ENCODE assay signal across 11 mouse cellular contexts in genomic region chr2:173977236-173978053, GRCm38 (mm10).
A peak's percentile ranks its signal among the peaks of the same experiment; 100 is the strongest.
DNase-seq lines count a peak whose midpoint lies in the region; ATAC-seq and TF ChIP-seq lines count a peak whose summit lies in the region.
"Had no signal": no experiment of that assay in that cellular context is flagged by ENCODE, and none has a peak within 500 bp of the region (broad histone marks: within the 10 kb centered on the region; RNA-seq: fewer than 3 reads in every experiment).

No protein-coding gene starts in this region.

- peaks cover 13% of the 10 kb centered on the region for H3K4me1 ChIP-seq in liver, adult 2 months (ENCODE audit: control insufficient read depth, insufficient read depth, low read length)
- no peaks in the 10 kb centered on the region for H3K4me1 ChIP-seq in embryonic facial prominence, embryonic 11.5 days (ENCODE audit: control insufficient read depth, insufficient read depth, low read length)
- H3K4me1 ChIP-seq in small intestine, adult 2 months (ENCODE audit: control insufficient read depth, insufficient read depth, insufficient read length, low read length): peaks cover 27% of the 10 kb centered on the region; the same call in 1 of the 2 replicates

- DNase-seq in liver, adult 2 months (ENCODE audit: extremely low read depth, low read depth, low spot score): peak; percentile 82
- no peak for DNase-seq in liver
- DNase-seq in embryonic facial prominence, embryonic 11.5 days (ENCODE audit: low spot score): peak; percentile 52
- DNase-seq in kidney, postnatal 36 days: peak; percentile 45 to 67
- no peak for DNase-seq in right cerebral cortex, postnatal 25 days
- DNase-seq: adrenal gland, postnatal 14 days; cerebellum, adult 18-20 months had no signal

- TF ChIP-seq CTCF in liver, adult 2 months (IDR thresholded peaks at IDR 0.05; ENCODE audit: low read depth, low read length): no peak
- TF ChIP-seq CTCF in small intestine, adult 2 months (IDR thresholded peaks at IDR 0.05; ENCODE audit: extremely low read depth, insufficient read length, insufficient replicate concordance, low read depth, low read length): no peak

- peak overlapping the region; percentile 5 for H3K9ac ChIP-seq in liver, adult 2 months (ENCODE audit: low read depth, low read length)
- no peak overlapping the region for H3K9ac ChIP-seq in embryonic facial prominence, embryonic 11.5 days (replicated peaks; ENCODE audit: low read length)
- H3K9ac ChIP-seq: liver, embryonic 14.5 days had no signal

- 34% methylated on average over 12 of the region's 12 CpGs for WGBS in liver, adult 2 months
- WGBS in embryonic facial prominence, embryonic 11.5 days: 17% methylated on average over 12 of the region's 12 CpGs
- 21% methylated on average over 12 of the region's 12 CpGs for WGBS in small intestine, adult 2 months

- H3K27ac ChIP-seq in liver, adult 2 months (replicated peaks; ENCODE audit: insufficient read depth, low read depth, low read length): peak overlapping the region; percentile 86
- no peak overlapping the region for H3K27ac ChIP-seq in embryonic facial prominence, embryonic 11.5 days (replicated peaks; ENCODE audit: low read depth, low read length)
- H3K27ac ChIP-seq in small intestine, adult 2 months (ENCODE audit: insufficient read depth, low read depth, low read length): peak overlapping the region; percentile 88
- H3K27ac ChIP-seq: liver, embryonic 14.5 days had no signal

- H3K79me2 ChIP-seq in liver, adult 2 months (ENCODE audit: control insufficient read depth, insufficient read depth, low read length): no peaks in the 10 kb centered on the region

- H3K27me3 ChIP-seq in liver, adult 2 months (ENCODE audit: control insufficient read depth, insufficient read depth, low read length): no peaks in the 10 kb centered on the region
- no peaks in the 10 kb centered on the region for H3K27me3 ChIP-seq in embryonic facial prominence, embryonic 11.5 days (ENCODE audit: control insufficient read depth, insufficient read depth, low read length)
- H3K27me3 ChIP-seq in small intestine, adult 2 months (ENCODE audit: control insufficient read depth, insufficient read depth, low read length): no peaks in the 10 kb centered on the region

- ATAC-seq in embryonic facial prominence, embryonic 11.5 days (replicated peaks; ENCODE audit: insufficient number of reproducible peaks, low FRiP score, low TSS enrichment, low read depth): no peak
- no peak for ATAC-seq in megakaryocyte progenitor cell, adult 5-6 weeks (replicated peaks; ENCODE audit: poor library complexity)
- no peak for ATAC-seq in CD4-positive, CD25-positive, alpha-beta regulatory T cell, adult 4 months

- H3K36me3 ChIP-seq in liver, adult 2 months (ENCODE audit: control insufficient read depth, insufficient read depth, low read length): no peaks in the 10 kb centered on the region
- H3K36me3 ChIP-seq in embryonic facial prominence, embryonic 11.5 days (replicated peaks; ENCODE audit: control insufficient read depth, insufficient read depth, low read depth, low read length): no peaks in the 10 kb centered on the region
- H3K36me3 ChIP-seq in small intestine, adult 2 months (ENCODE audit: control insufficient read depth, insufficient read depth, low read length): no peaks in the 10 kb centered on the region

- no peak for TF ChIP-seq POLR2A in liver, adult 2 months (IDR thresholded peaks at IDR 0.05; ENCODE audit: extremely low read depth, insufficient read depth, low read length)
- TF ChIP-seq POLR2A in small intestine, adult 2 months (IDR thresholded peaks at IDR 0.05; ENCODE audit: low read depth, low read length): no peak

- no peak overlapping the region for H3K4me2 ChIP-seq in embryonic facial prominence, embryonic 11.5 days (ENCODE audit: low read depth, low read length)

- H3K9me3 ChIP-seq in embryonic facial prominence, embryonic 11.5 days (replicated peaks; ENCODE audit: control insufficient read depth, low read length): no peaks in the 10 kb centered on the region

- no peak overlapping the region for H3K4me3 ChIP-seq in liver, adult 2 months (ENCODE audit: insufficient read depth, low read depth, low read length)
- no peak overlapping the region for H3K4me3 ChIP-seq in embryonic facial prominence, embryonic 11.5 days (ENCODE audit: low read depth, low read length)
- H3K4me3 ChIP-seq in small intestine, adult 2 months (ENCODE audit: low read depth, low read length): no peak overlapping the region; the same call in 1 of the 2 replicates

Comparison
In these comparisons a context has a peak if more than half of its experiments do, and no peak if none do; other contexts are left out.
1. DNase-seq: peak in liver, adult 2 months (single experiment), embryonic facial prominence, embryonic 11.5 days (single experiment) and kidney, postnatal 36 days (2 of 2); none in liver (single experiment) and right cerebral cortex, postnatal 25 days (single experiment).